Comparison of ENCODE assay signal across 8 mouse cellular contexts in genomic region chr4:136310229-136311041, GRCm38 (mm10). TPM values are rescaled to one million over a fixed set of nuclear protein-coding genes. Genes with fewer than 3 reads are reported as not detected.
DNase-seq lines count a peak whose midpoint lies in the region; ATAC-seq lines count a peak whose summit lies in the region.

Gene Hnrnpr, plus strand, starts transcription at chr4:136310942.

- ATAC-seq in inflammation-experienced regulatory T-cells, adult 6 months = peak; percentile 97
- ATAC-seq in megakaryocyte-erythroid progenitor cell, adult 5-6 weeks (replicated peaks; ENCODE audit: low FRiP score, low TSS enrichment, poor library complexity, severe bottlenecking) = peak; percentile 99

- intact Hi-C loops in gastrocnemius, postnatal 14 days (cut with DNase I; ENCODE audit: low total_unique reads) = no loop called here
- intact Hi-C loops in left cerebral cortex, postnatal 10 days (cut with DNase I) = loop anchor here (5.0 kb wide), 1 partner anchor 48 kb away; no protein-coding TSS in a partner anchor

- peak; percentile 99 to 100 for DNase-seq in adrenal gland, adult (ENCODE audit: inconsistent age in 2 of 2, low spot score in 1 of 2)
- peak; percentile 99 for DNase-seq in embryo, embryonic 10.5 days (ENCODE audit: low spot score)
- DNase-seq in gastrocnemius, postnatal 14 days = peak; percentile 99
- DNase-seq in left cerebral cortex, postnatal 10 days (ENCODE audit: extremely low spot score in 1 of 2, low spot score in 2 of 2) = peak; percentile 99 to 100
- DNase-seq in right cerebral cortex, postnatal 25 days = peak; percentile 99
- peak; percentile 99 to 100 for DNase-seq in urinary bladder, postnatal 4 days (ENCODE audit: low spot score in 2 of 2)

RNA-seq across cellular contexts. Expression of gene Hnrnpr, which starts in this region (rescaled TPM):
- 10 to 100 TPM; 23.0 to 30.3 TPM for total RNA-seq in gastrocnemius, postnatal 14 days (2021)
- 100 to 1,000 TPM in 1 of 3 experiments, 10 to 100 TPM in 2; 97.2 to 105 (median 98.5) TPM for polyA plus RNA-seq in inflammation-experienced regulatory T-cells, adult 6 months (2017; shearing (Covaris generic))
- 100 to 1,000 TPM; 107 to 121 TPM for total RNA-seq in left cerebral cortex, postnatal 10 days (2021)
- total RNA-seq in megakaryocyte-erythroid progenitor cell, adult 5-6 weeks (2014; fragmentation: Nextera tagmentation) = 101 and 115 TPM in 2 replicates
- 218 and 222 TPM in 2 replicates for total RNA-seq in megakaryocyte-erythroid progenitor cell, adult 5-6 weeks (2017)

Comparison
In these comparisons a context has a peak if more than half of its experiments do, and no peak if none do; other contexts are left out.
1. Peak in every context shown above with its lines: DNase-seq and ATAC-seq.